Mouse (Mus musculus): ENCODE results near the gene Cyb561d2.

DNA sequence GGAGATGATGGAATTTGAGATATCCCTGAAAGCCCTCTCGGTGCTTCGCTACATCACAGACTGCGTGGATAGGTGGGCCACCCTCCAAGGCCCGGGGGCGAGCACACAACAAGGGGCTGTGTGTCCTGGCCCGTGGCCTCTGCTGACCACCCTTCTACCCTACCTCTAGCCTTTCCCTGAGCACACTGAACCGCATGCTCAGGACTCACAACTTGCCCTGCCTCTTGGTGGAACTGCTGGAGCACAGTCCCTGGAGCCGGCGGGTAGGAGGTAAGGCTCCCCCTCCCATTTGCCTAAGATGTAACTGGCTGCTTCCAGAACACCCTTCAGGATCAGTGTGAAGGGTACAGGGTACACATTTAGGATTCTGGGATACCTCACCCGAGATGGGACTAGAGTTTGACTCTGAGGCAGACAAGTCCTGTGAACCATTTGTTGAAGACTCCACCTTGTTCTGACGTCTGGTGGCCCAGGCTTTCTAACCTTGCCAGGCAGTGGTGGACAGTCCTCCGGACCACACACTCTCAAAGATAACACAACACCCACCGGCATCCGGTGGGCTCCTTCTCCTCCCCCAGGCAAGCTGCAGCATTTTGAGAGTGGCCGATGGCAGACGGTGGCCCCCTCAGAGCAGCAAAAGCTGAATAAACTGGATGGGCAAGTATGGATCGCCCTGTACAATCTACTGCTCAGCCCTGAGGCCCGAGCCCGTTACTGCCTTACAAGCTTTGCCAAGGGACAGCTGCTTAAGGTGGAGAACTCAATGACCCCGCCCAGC is 7.5 kb upstream of the Cyb561d2 start:
- no peak for TF ChIP-seq GATA1 (IDR thresholded peaks at IDR 0.05; ENCODE audit: low read length)
- TF ChIP-seq TAL1 (IDR thresholded peaks at IDR 0.05; ENCODE audit: low read length), result no peak

Data from erythroblast, embryonic 14.5 days (primary cell).